Mouse (Mus musculus) gastrocnemius, postnatal 10 days (tissue): ENCODE measurements around the gene Ric8a. TPM values are rescaled to one million over a fixed set of nuclear protein-coding genes. Genes with fewer than 3 reads are reported as not detected.
"Not testable (repeated sequence)": the region's sequence is repeated elsewhere in the genome, so short reads cannot be mapped to it uniquely, and the experiment has no call there.

Experiments used
- DNase-seq: peaks from one replicate; pipeline ENCODE4 v3.0.0; 2021; ENCODE audit warnings: mixed read lengths
- total RNA-seq, 2 experiments: library from RNA; stranded (reverse); gene quantifications; 2 replicates each; pipeline ENCODE4 v1.2.3; 2021

The Ric8a gene
- total RNA-seq, 2 experiments from 2014 or later: 19.4 to 27.7 TPM

DNA sequence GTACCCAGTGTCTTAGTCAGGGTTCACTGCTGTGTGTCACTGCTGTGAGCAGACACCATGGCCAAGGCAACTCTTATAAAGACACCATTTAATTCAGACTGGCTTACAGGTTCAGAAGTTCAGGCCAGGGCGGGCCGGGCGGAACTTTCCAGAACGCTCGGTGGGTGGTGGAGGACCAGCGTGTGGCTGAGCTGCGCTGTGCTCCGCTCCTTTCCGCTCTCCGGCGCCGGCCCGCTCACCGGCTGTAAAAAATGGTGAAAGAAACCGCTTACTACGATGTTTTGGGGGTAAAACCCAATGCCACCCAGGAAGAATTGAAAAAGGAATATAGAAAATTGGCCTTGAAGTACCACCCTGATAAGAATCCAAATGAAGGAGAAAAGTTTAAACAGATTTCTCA lies 33.9 kb downstream of the Ric8a start:
- not testable (repeated sequence) for DNase-seq

DNA sequence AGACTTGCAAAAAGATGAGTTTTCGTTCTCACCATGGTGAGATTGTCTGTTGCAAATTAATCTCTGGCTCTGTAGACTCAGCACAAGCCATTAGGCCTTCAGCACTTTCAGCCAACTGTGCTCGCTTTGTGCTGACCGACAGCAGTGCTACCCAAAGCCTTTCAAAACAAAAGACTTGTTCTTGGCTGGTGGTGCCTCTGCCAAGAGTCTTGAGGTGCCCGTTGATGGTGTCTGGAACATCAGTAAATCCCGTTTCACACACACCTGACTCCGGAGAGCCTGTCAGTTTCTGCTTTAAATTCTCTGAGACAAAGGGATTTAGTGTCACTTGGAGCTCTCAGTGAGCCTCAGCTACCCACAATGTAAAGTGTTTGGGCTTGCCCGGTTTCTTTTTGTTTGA lies 37.3 kb downstream of the Ric8a start:
- DNase-seq: no peak

DNA sequence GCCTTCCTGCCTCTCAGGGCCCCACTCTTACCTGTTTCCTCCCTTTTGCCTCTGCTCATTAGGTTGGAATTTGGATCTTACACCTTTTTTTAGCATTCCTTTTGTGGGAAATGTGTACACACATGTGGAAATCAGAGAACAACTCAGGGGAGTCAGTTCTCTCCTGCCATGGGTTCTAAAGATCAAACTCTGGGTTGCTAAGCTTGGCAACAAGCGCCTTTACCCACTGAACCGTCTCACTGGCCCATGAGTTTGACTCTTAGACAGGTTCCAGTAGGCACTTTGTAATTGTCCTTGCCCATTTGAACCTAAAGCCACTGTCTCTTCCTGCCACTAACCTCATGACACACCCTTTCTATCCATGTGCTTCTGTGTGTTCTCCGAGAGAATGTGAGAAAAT lies 37.9 kb downstream of the Ric8a start:
- DNase-seq: no peak

DNA sequence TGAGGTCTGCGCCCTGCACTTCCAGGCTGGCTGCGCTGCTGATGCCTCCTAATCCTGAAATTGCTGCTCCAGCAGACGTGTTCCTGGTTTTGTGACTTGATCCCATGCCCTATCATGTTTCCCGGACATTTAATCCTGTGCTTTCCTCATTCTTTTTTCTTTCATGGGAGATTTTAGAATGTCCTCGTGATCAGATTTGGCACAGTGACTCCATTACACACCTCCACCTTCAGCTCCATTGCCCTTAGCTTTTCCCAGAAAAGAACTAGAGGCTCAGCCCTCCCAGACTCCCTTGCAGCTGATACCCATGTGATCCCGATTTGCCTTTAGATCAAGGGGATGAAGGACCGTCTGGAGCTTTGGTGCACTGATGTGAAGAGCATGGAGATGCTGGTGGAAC lies 41.1 kb downstream of the Ric8a start:
- no peak for DNase-seq

DNA sequence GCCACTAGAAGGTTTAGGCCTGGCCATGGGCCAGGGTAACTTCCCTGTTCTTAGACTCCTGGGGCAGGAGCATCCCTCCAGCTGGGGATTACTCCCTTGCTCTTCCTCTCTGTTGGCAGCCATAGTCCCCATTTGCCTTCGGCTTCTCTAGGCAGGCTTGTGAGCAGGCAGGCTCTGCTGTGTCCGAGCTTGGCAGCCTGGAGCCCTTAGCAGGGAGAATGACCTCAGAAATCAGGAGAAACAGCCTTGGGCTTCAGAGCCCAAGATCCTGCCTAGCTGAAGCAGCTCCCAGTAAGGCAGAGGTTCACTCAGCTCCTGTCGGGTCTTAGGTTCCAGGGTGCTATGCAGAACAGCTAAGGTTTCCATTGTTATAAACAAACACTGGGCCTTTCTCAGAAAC lies 42.4 kb downstream of the Ric8a start:
- no peak for DNase-seq

DNA sequence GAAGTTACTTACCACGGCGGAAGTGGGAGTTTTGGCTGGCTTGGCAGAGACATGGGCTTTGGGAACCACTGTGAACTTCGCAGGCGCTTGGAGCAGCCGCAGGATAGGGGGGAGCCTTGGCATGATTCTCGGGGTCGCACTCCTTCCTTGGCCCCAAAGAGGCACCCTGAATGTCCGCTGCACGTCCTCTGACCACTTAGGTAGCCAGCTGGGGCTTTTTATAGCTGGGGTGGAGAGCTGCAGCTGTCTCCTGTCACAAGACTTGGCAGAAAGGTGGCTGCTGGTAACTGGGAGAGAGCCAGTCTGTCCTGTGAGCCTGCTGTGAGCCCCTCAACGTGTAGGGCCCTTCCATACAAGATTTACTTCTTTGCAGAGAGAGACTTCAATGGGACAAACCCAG lies 43.5 kb downstream of the Ric8a start, which contains the start of gene Cox8b:
Gene Cox8b, minus strand, starts transcription at position 227 of the 400 bp plus-strand sequence.
- peak; percentile 56 for DNase-seq

DNA sequence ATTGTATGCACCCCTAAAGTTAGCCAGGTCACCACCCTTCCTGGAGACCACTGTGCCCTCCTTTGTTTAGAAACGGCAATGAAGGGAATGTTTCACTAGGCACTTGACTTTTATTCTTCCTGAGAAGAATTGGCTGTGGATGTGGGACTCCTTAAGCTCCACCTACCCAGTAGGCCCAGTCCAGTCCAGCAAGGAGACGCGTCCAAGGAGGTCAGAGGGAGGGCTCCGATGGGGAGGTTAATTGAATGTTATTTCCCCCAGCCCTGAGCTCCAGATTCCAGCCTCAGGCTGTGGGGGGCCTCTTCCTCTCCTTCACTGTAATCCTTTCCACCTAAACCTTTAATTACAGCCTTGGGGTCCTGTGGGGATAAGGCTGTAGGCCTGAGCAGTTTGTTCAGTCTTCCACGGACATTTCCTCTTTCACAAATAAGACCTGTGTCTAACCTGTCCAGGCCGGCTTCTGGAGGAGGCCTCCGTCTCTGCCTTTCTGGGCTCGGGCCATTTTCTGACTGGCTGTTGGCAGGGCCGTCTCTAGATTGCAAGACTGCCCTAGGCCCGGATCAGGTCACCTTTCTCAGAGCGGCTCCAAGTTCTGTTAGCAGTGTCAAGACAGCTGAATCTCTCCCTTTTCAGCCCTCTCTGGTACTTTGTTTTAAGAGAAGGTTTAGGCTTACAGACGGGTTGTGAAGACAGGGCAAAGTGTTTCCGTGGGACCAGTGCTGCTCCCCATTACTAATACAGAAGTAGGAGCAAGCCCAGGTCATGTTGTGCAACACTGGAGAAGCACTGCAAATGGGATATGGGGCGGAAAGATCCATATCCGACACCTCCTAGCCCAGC lies 45.5 kb downstream of the Ric8a start:
- DNase-seq: peak; percentile 60

DNA sequence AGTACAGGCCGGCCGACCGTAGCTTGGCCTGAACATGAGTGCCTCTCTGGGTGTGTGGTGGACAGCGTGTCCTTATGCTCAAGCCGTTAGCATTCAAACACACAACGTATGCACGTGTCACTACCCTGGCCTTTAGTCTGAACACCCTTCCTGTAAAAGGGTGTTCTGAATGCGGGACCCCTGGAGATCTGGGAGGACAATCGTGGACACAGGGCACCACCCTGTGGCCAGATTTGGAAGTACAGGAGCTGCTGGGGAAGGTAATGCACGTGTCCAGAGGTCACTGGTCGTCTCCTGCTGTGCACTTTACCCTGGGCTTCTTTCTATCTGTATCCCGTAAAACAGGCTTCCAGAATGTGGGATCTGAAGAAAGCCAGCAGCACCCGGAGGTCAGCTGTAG lies 46.5 kb downstream of the Ric8a start:
- peak; percentile 87 for DNase-seq

DNA sequence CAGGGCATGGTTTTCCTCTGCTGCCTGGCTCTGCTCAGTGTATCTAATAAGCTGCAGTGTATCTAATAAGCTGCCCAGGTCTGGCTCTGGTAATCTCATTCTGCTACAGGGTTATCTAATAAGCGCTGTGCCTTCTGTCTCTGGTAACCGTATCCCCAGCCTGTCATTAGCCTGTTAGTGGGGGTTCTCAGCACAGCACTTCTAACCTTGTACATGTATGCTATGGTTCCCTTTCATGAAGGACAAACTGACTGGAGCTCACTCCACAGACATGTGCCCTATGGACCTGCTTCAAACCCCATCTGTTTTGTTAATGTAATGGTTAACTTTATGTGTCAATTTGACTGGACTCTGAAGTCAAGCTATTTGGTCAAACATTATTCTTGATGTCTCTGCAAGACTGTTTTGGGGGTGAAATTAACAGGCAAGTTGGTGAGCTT lies 48.9 kb downstream of the Ric8a start:
- DNase-seq: no peak

DNA sequence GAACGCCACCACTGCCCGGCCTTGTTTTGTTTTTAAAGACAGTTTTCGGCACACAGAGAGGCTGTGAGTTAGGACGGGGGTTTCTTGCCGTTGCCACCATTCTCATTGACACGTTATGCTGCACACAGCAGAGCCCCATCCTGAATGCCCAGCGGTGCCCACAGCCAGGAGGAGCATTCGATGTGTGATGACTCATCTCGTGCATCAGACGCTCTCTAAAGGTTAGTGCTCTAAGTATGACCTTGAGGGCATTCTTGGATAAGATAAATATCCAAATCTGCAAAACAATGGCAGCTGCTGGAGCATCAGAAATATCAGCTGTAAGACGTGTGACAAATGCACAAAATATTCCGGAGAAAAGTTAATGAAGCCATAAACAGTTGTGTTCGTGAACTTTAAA lies 50.4 kb downstream of the Ric8a start:
- no peak for DNase-seq

DNA sequence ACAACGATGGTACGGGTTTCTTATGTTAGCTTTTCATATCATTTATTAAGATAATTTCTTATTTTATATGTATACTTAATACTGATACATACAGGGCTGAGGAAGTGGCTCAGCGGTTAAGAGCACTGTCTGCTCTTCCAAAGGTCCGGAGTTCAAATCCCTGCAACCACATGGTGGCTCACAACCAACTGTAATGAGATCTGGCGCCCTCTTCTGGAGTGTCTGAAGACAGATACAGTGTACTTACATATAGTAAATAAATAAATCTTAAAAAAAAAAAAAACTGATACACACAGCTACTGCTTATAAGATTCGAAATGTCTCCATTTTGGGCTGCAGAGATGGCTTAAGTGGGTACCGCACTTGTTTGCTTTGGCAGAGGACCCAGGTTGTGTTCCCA lies 50.9 kb downstream of the Ric8a start:
- no peak for DNase-seq

DNA sequence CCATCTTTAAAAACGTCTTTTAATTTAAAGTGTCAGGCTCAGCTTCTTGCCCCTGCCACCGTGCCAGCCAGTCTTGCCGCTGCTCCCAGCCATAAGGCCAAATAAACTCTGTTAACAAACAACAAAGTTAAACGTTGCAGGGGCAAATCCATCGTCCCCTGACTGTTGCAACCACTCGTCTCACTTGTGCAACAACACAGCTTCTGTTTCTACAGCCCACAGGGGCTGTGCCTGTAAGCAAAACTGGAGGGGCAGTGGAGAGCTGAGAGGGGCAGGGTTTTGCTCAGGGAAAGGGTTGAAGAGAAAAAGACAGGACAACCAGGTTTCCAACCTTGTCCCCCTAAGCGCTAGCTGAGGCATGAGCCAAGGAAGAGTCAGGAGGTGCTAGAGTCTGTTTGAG lies 51.4 kb downstream of the Ric8a start:
- no peak for DNase-seq

DNA sequence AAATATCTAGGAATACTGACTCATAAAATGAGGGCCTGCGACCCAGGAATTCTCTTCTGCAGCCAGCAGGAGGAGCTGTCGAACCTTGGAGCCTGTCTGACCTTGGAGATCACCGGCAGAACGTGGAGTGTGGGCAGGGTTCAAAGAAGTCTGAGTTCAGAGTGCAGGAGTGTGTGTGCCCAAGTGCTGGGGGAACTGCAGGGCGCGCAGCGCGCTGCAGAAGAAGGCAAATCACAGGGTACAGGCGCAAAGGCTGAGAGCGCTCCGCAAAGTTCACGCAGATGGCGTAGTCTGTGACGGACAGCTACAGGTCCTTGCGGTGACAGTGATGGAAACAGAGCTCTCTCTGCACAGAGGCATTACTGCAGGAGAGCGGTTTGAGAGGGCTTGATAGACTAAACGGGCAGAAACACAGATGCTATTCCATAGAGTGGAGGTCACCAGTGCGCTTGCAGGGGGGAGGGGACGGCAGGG lies 51.9 kb downstream of the Ric8a start:
- DNase-seq: peak; percentile 74

DNA sequence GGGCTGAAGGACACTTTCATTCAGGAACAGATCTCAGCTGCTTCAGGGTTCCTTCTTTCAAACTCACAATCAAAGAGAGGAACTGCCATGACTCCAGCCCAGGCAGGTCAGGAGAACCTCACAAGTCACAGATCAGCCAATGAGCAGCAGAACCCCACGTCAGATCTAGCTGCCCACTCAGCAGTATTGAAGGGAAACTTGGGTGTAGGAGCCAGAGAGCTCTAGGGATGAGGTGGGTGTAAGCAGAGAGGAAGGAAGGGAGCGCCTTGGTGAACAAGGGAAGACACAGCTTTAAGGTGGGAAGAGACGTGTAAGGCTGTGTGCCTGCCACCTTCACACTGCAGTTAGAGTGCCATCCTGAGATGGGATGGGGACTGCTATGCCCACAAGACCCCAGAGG lies 55.5 kb downstream of the Ric8a start:
- no peak for DNase-seq

DNA sequence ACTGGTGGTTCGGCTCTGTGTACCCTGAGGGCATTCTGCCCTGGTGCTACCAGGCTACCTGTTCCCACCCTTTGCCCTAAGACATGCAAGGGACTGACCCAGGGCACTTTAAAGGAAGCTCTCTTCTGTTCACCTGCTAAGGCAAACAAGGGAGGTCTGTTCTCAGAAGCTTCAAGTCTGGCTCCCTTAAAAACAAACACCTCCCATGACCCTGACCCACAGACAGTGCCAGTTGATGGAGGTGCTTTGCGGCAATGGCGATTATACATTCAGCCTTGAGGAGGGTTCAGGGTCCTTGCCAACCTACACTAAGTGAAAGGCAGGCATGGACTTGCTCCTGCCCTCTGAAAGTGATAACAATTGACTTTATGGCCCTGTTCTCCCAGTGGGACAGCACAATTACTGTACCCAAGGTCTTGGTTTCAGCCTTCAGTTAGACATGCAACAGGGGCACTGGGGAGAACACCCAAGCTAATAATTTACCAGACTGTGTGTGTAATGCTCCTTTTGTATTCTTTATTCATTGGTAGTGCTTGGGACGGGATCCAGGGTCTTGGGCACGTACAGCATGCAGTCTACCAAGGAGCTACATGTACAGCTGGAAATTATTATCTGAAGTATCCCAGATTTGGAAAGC lies 56.2 kb downstream of the Ric8a start:
- DNase-seq: no peak

Other genes starting within 250 kb of the Ric8a start
- not detected for gene Olfr61, start 228.0 kb upstream of the Ric8a start, total RNA-seq
- not detected for gene Olfr53, start 210.5 kb upstream of the Ric8a start, total RNA-seq
- gene Olfr539, start 197.0 kb upstream of the Ric8a start, total RNA-seq: not detected
- gene Olfr45, start 175.0 kb upstream of the Ric8a start, total RNA-seq: not detected
- gene Olfr541, start 159.7 kb upstream of the Ric8a start, total RNA-seq: not detected
- 1 to 10 TPM in 1 of 2 experiments, under 1 TPM in 1; 0.19 to 1.3 TPM for gene Cyp2e1, start 93.2 kb upstream of the Ric8a start, total RNA-seq
- gene Syce1, start 69.1 kb upstream of the Ric8a start, total RNA-seq: not detected
- under 1 TPM; 0.12 to 0.16 TPM for gene Zfp941, start 34.8 kb upstream of the Ric8a start, total RNA-seq
- gene Urah, start 21.9 kb upstream of the Ric8a start, total RNA-seq: not detected
- not detected for gene Scgb1c1, start 11.4 kb upstream of the Ric8a start, total RNA-seq
- gene Odf3, start 9.2 kb upstream of the Ric8a start, total RNA-seq: not detected
- not detected for gene Gm45785, start 626 bp upstream of the Ric8a start, total RNA-seq
- gene Bet1l, start 620 bp downstream of the Ric8a start, total RNA-seq: 10 to 100 TPM; 12.3 to 13.6 TPM
- 100 to 1,000 TPM; 104 to 105 TPM for gene Psmd13, start 25.0 kb downstream of the Ric8a start, total RNA-seq
- gene Sirt3, start 25.4 kb downstream of the Ric8a start, total RNA-seq: 10 to 100 TPM; 16.3 to 19.1 TPM
- gene Cox8b, start 43.5 kb downstream of the Ric8a start, total RNA-seq: 1,000 to 10,000 TPM in 1 of 2 experiments, 100 to 1,000 TPM in 1; 998 to 1,003 TPM
- gene Nlrp6, start 63.9 kb downstream of the Ric8a start, total RNA-seq: not detected
- gene Pgghg, start 84.4 kb downstream of the Ric8a start, total RNA-seq: 10 to 100 TPM in 1 of 2 experiments, 1 to 10 TPM in 1; 7.6 to 13.1 TPM
- gene Ifitm5, start 93.3 kb downstream of the Ric8a start, total RNA-seq: 1 to 10 TPM in 1 of 2 experiments, under 1 TPM in 1; 0.54 to 6.9 TPM
- gene Gm45717, start 99.0 kb downstream of the Ric8a start, total RNA-seq: not detected
- 100 to 1,000 TPM; 142 to 180 TPM for gene Ifitm2, start 99.0 kb downstream of the Ric8a start, total RNA-seq
- 1 to 10 TPM; 2.1 to 3.7 TPM for gene Ifitm1, start 110.3 kb downstream of the Ric8a start, total RNA-seq
- 10 to 100 TPM; 54.7 to 70.0 TPM for gene Ifitm3, start 153.8 kb downstream of the Ric8a start, total RNA-seq
- gene Ifitm6, start 161.0 kb downstream of the Ric8a start, total RNA-seq: under 1 TPM; 0.49 to 0.84 TPM
- gene Gm17387, start 172.2 kb downstream of the Ric8a start, total RNA-seq: not detected
- gene B4galnt4, start 204.1 kb downstream of the Ric8a start, total RNA-seq: under 1 TPM; 0.11 to 0.38 TPM
- gene Pkp3, start 221.3 kb downstream of the Ric8a start, total RNA-seq: not detected
- gene Sigirr, start 243.6 kb downstream of the Ric8a start, total RNA-seq: 1 to 10 TPM; 2.4 to 2.6 TPM